Mouse (Mus musculus) central nervous system, embryonic 14 days (tissue): ENCODE data around the gene Cd163. TPM values are rescaled to one million over a fixed set of nuclear protein-coding genes. Genes with fewer than 3 reads are reported as not detected.

Source experiments
- polyA plus RNA-seq: library from polyadenylated mRNA; depleted of rRNA; stranded (reverse); fragments of >200 nt; gene quantifications from 2 replicates; pipeline ENCODE4 v1.2.3, GENCODE M21; 2012; rRNA removed

The Cd163 gene
- polyA plus RNA-seq = 0.06 and 0.10 TPM in 2 replicates

DNA sequence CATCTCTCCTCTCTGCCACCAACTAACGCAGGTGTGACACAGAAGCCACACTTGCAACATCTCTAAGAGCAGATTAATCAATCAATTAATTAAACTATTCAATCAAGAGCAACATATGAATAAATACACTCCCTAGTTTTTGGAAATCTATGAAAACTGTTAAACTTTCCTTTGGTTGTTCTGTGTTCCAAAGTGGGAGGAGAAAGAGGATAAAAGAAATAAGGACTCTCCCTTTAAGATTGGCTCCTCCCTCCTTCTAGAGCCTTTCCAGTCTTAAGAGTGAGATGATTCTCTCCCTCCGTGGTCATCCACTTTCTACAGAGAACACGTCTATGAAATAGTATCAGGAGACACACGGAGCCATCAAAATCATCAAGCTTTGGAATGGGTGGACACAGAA, at the start of gene Cd163:
Gene Cd163, plus strand, starts transcription at position 301 of the 400 bp plus-strand sequence.

Other genes starting within 250 kb of the Cd163 start
- gene Vmn2r27, start 72.8 kb upstream of the Cd163 start, polyA plus RNA-seq = not detected in 2 replicates
- 86.2 and 93.2 TPM in 2 replicates for gene Pex5, start 110.4 kb downstream of the Cd163 start, polyA plus RNA-seq
- 60.9 and 64.3 TPM in 2 replicates for gene Clstn3, start 160.1 kb downstream of the Cd163 start, polyA plus RNA-seq
- 0.09 and 0.10 TPM in 2 replicates for gene C1rl, start 188.5 kb downstream of the Cd163 start, polyA plus RNA-seq
- gene C1ra, start 207.7 kb downstream of the Cd163 start, polyA plus RNA-seq = 0.33 and 0.93 TPM in 2 replicates
- 1.3 and 2.9 TPM in 2 replicates for gene C1s1, start 237.7 kb downstream of the Cd163 start, polyA plus RNA-seq